Mouse (Mus musculus) urinary bladder, adult 18-20 months (tissue): ENCODE data around the gene Camk2d.

ENCODE experiments used
- DNase-seq, 2 experiments: peaks; one replicate each; pipeline ENCODE4 v3.0.0; 2022; ENCODE audit warnings: low spot score in 2 of 2, mixed read lengths in 2 of 2

Gene Camk2d

DNA sequence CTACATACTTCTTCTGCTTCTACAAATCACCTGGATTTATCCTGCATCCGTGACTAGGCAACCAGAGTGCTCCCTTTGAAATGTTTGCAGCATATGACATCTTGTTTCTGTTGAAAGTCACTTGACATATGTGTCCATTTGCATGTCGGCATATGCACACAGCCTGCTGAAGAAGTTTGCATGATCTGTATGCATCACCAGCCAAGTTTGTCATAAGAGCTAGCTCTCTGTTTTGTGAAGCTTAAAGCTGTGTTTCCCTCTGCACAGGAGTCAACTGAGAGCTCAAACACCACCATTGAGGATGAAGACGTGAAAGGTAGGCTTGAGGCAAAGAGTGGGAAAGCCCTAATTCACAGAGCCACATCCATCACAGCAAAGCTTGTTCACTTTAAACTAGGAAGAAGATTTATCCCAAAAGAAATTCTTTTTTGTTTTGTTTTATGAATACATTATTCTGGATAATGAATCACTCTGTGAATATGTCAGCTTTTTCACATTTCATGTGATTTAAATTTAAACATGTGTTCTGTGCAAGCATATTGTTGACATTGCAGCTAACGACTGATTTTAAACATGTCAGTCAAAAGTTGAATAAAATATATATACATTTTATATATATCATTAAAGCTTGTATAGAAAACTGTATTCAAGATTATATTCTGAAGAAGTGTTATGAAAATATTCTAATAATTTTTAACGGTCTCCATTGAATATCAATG, 214.4 kb downstream of the Camk2d start:
- no peak for DNase-seq

DNA sequence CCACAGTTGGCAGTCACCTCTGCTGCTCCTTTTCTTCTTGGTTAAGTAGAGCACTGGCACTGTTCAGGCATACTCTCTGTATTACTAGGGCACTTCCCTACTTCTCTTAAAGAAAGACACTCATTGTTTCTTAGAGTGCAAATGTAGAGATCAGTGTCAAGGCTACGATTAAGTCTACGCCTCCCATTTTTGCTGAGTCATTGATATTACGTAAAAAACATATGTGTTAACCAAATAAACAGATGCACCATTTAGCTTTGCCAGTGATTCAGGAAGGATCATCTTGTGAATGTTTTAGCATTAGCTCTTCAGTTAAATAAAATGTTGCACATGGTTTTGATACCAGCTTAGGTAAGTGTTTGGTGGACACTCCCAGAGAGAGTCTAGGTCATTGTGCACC, 215.5 kb downstream of the Camk2d start:
- DNase-seq, result no peak

DNA sequence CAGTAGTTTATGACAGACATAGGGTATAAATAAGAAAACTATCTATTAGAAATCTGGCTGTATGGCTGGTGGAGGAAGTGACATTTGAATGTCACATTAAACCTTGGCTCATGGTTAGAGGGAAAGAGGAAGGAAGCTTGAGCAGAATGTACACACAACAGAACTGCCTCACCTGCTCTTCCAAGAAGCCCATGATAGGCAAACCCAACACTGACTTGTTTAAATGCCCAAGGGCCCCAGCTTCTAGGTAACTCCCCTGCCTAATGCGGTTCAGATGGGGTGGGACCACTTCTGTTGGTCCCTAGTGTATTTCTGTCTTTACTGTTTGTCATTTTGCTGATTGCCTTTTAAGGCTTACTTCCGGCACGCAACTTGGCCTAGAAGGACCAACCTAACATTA, 226.3 kb downstream of the Camk2d start:
- DNase-seq, result no peak

DNA sequence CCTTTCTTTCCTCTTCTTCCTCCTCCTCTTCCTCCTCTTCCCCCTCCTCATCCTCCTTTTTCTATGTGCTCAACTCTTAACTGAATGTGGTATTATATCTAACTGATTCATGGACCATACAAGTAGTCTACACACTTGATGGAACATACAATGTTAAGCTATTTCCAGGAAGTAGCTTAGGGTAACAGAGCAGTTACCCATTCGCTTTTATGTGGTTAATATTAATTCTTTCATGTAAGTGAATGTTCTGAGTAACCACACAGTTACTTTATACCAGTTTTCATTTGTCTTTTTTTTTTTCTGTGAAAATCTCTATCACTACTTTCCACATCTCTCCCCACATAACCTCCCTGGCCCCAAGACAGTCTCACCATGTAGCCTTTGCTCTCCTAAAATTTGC, 228.8 kb downstream of the Camk2d start:
- no peak for DNase-seq

DNA sequence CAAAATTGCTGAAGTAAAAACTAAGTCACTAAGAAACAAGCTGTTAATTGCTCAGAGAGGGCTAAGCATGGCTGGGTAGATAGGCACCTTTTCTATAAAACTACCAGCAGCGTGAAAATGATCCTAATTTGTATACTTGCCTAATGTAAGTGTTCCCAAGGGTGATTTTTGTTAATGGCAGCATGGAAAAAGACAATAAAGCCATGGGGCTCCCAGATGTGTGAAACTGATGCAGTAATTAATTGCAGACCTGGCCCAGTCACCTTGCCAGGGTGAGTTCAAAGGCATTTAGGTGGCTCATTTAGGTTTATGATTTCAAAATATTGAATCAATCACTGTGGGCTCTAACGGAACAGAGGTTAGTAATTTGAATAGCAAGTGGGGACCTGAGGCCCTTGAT, 230.1 kb downstream of the Camk2d start:
- no peak for DNase-seq

DNA sequence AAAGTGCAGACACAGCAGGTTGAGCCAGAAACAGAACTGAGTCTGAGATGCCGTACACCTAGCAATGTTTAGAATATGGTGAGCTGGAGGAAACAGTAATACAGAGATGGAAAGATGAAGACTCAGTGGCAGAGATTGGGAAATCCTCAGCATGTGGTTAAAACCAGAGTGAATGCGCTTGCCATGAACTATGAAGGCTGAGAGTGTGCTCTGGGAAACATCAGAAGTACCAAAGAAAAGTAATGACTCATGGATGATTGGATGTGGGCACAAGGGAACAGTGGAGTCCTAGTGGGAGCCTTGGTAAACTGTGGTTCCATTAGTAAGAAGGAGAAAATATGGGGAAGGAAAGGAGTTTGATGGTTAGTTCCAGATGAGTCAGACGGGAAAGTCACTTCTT, 231.8 kb downstream of the Camk2d start:
- no peak for DNase-seq

DNA sequence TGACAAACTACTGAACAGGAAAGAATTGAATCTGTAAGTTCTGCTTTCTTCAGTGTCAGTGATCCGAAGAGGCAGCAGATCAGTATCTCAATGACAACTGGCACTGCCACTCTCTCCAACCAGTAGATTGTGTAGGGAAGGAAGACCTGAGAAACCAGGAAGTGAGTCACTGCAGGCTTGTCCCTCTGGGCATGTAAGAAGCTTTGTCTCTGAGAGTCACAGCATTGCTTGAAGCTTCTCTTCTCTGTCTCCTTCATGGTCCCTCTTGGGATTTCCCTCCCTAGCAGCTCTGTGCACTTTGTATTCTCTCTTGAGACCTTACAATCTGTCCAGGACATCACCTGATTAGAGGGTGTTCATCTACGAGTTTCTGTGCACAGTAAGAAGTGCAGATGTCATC, 233.7 kb downstream of the Camk2d start:
- DNase-seq, result no peak

DNA sequence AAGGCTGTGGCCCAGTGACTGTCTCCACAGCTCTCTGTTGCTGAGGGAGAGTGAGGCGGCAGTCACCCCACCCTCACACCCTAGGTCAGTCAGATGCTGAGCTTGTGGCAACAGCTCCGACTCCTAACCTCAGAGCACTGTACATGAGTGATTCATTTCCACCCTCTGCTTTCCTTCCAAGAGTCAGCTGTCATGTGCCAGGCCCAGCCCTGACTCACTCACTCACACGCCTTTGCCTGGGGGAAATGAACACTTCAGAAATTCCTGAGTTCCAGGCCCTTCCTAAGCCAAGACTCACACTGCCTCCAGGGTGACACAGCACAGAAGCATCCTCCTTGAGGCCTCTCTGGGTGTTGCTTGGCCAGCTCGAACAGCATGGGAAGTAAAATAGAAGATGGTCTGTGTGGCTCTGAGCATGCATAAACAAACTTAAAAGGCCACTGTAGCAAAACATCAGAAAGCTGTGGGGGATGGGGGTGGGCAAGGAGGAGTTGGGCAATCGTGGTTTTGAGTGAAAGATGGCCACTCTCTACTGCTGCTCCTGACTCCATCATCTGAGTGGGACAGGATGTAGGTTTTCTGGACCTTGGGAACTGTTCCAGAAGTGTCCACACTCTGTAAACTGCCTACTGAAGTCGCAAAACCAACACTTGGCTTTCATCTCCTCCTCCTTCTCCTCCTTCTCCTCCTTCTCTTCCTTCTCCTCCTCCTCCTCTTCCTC, 235.5 kb downstream of the Camk2d start:
- peak; percentile 27 to 67 for DNase-seq

DNA sequence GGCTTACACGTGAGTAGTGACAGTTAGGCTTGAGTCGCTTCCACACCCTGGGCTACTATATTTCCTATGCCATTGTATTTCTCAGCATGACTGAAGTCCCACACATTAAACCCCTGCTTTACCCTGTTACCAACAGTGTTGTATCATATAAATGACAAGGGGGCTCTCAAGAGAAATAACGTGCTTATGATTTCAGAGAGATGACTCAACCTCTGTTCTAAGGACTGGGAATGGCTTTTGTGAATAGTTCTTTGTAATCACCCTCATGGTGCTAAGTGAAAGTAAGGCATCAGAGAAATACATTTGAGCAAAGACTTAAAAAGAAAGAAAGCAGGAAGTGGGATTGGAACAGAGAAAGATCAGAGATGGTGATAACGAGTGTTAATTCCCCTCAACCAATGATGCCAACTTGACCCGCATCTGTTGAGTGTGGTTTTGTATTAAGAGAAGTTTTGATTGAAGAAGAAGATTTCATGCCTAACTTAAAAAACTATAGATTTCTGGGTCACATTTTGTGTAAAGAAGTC, 238.6 kb downstream of the Camk2d start:
- no peak for DNase-seq

DNA sequence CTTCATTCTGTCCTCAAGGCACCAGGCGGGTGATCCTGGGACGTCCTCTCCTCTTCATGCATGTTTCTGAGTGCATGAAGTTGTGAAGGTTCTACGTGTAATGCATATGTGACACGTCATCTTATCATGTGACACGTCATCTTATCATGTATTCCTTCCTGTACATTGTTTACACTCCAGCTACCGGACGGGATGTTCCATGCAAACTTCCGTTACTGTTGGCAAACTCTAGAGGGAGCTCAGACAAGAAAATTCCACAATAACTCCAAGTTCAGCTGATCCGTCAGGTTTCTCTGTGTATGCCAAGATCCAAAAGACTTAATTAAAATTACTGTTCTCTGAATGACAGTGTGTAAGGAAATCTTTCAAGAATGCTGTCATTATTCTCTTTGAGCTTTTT, 246.7 kb downstream of the Camk2d start:
- no peak for DNase-seq

DNA sequence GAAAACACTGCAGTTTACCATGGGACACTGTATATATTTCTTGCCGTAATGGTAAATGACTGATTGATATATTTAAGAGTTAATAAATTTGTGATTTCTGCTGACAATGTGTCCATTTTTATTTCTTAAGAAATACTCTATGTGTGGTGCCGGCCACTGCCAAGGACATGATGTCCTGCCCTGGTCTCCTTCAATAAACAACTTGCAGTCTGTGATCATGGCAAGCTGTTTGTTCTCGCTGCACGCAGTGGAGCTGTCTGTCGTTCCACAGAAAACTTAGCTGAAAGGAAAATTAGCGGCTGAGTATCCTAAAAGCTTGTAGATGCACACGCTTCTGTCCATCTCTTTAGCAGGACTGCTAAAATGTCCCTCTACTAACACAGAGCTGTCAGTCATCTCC, 248.7 kb downstream of the Camk2d start:
- no peak for DNase-seq

DNA sequence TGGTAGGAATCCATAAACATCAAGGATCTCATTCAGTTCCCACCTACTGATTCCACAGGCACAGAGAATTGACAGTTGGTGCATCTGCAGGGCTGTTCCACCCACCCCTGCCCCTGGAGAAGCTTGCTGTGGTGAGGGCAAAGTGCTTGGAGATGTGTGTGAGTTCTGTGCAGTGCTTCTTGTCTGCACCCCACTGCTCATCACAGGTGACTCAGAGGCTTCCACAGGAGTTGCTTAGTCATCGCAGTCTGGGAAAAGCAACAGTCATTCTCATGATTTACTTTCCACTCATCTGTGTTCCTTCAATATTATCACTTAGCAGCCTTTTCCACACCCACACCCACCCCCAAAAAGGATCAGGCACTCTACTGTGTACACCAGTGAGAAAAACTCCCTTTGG, 252.0 kb downstream of the Camk2d start:
- DNase-seq, result no peak

DNA sequence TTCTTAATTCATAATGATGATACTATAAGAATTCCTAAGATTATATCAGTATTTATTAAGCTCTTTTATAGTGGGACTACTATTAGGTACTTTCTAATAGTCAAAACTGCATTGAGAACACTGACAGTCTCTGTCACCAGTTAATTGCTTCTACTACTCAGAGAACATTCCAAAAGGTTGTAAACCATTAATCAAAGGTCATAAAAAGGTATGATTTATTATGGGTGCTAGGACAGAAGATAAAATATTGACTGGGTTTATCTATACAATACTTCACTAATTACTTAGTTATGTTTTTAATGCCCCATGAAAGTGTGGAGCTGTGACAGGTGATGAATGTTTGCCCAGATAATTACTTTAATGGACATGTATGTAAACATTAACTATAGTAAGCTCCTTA, 264.3 kb downstream of the Camk2d start:
- no peak for DNase-seq

DNA sequence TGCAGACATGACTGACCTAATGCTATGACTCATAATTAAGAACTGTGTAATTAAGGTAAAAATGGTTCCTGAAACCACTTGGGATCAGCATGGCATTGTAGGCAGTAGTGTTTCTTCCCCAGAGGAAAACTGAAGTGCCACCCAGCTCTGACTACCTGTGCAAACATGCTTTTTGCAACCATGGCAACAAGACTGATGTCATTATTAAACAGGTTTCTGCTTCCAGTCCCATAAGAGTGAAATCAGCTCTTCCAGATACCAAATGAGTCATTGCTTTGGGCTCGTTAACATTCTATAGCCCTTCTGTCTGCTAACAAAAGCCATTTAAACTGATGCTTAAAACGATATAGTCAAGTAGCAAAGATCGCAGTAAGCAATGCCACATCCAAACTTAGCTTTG, 273.5 kb downstream of the Camk2d start:
- peak in 1 of 2 experiments; percentile 3 for DNase-seq

DNA sequence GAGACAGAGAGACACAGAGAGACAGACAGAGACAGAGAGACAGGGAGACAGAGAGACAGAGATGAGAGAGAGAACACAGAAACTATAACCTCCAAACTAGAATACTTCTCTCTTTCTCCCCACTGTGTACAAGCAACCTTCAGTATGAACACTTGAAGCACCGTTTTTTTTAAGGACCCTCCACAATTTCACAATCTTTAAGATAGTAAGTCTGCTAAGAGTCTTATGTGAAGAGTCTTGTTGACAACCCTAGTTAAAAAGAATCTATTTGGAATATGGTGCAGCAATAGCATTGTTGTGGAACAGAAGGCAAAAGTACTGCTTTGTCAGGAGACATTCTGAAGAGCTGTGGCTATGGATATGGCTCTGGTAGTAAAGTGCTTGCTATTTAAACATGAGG, 274.6 kb downstream of the Camk2d start:
- DNase-seq, result no peak

DNA sequence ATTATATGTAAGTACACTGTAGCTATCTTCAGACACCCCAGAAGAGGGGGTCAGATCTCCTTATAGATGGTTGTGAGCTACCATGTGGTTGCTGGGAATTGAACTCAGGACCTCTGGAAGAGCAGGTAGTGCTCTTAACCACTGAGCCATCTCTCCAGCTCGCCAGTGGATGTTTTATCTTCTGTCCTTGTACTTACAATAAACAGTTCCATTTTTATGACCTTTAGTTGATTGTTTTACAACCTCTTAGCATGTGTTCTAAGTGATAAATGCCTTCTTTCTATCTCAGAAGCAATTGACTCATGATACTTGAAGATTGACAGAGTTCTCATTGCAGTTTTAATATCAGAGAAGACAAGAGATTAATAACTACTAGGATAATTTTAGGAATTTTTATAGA, 282.1 kb downstream of the Camk2d start:
- no peak for DNase-seq

DNA sequence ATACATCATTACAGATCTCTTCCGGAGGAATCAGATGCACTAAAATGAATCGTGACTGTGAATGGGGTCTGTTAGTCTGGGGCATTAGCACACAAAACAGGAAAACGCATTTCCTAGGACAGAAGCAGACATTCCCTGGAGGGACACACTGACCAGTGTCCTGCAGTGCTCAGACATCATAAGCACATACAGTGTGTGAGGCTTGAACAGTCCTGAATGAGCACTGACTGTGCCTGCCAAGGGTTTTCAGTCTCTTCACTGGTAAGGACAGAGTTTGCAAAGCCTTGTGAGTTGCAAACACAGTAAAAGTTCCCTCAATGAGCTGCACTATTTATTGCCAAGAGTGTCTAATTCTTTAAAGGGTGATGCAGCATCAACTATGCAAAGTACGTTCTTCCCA, 290.0 kb downstream of the Camk2d start:
- DNase-seq, result no peak

DNA sequence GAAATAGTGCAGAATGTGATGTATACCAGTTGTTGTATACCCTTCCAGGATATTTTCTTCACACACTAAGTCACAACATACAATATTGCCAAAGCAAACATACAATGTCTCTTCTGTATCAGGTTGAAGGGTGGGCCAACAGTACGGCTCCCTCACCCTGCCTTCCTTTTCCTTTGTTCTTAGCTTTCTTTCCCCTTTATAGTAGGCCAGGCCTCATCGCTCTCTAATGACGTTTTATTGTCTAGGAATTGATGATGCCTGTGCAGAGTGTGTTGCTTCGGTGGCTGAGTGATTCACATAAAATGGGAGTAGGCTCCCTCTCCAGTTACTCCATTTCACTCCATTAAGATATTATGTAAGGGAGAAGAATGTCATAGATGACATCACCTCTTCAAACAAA, 290.5 kb downstream of the Camk2d start:
- no peak for DNase-seq
